Mouse (Mus musculus) spleen, adult 12 weeks (tissue): ENCODE measurements around the gene 0610030E20Rik.

Experiments used
- DNase-seq: peaks from one replicate; pipeline ENCODE4 v3.0.0; 2022; ENCODE audit warnings: low spot score

The 0610030E20Rik gene

DNA sequence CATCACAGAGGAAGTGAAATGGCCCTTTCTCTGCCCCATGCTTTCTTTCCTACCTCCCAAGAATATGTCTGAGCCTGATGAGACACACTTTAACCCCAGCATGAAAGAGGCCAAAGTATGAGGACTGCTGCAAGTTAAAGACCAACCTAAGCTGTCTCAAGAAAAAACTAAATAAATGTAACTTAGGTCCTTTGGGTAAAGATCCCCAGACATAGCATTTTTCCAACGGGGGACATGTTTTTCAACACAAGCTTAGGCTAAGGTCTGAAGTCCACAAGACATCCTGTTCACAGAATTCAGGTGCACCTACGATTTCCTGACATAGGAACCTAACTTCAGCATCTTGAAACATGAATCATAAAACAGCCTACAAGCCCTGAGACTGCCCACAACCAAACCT, 3.1 kb downstream of the 0610030E20Rik start:
- DNase-seq: no peak

DNA sequence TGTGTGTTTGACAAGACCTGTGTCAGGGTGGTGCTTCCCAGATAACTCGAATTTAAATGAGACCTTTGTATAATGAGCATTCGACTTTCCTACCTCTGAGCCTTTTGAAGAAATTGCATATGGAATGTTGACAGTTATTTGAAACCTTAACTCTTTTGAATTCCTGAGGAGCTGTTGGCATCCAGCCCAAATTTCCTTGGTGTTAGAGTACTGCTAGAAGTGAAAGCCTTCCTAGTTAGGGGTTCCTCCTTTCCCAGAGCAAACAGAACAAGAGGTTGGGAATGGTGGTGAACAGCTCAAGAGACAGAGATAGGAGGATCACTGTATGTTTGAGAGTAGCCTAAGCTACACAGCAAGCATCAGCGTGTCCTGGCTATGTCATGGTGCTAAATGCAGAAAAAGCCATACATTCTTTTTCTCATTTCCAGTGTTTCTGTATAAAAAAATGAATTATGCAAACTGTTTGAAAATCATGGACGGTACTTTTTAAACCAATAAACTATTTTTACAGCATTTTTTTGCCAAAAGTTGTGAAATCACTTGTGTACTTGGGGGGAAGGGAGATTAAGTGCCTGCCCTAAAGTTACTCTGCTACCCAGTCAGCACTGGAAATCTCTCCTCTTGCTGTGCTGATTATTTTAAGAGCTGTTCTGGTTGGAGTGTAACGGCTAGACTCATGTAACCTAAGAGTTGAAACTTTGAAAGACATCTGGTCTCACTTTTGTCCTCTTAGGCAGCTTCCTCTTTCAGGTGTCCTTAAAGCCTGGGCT, 5.7 kb downstream of the 0610030E20Rik start:
- DNase-seq: no peak

DNA sequence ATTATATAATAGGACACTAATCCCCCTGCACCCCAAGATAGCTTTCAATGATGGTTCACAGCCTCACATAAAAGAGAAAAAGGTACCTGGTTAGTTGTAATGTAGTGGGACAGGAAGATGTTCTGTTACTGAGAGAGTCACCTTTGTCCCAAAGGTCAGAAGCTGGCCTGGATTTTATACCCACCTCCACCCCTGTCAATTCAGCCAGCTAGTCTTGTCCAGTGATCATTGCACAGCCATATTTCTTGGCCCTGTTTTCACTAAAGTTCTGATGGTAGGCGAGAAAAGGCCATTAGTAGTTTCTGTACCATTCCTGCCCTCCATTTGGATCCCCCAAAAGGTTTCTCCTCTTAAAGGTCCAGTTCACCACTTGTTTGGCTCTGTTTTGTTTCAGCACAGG, 6.9 kb downstream of the 0610030E20Rik start:
- no peak for DNase-seq

DNA sequence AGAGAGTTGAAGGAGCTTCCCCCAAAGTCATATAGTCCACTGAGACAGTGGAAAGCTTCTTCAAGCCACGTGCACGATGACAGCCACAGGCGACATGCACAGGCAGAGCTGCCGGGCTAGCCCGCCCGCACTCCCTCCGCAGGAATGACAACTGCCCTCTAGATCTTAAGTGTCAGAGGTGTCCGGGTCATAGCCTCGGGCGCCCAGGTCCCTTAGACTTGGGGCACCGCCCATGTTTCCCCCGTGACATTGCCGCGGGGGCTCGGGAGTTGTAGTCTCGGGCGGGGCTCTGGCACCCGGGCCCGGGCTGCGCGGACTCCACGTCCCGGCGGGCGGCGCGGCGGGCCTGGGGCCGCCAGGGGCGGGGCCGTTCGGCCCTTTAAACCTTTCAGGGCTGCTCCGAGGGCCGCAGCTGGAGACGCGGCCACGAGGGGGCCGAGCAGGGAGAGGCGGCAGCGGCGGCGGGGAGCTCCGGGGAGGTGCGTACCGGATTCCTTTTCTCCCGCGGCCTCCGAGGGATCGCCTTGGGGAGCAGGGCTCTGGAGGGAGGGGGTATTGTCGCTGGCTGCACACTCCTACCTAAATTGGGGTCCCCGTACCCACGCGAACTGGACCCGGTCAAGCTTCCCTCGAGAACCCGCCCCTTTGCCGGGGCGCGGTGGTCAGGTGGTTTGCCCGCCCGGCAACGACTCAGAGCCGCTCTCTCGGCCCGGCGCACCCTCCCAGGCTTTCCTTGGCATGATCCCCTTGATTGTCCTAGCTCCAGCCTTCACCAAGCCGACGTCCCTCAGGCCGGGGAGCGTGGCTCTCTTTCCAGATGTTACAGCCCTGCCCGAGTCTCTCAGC, 8.2 kb downstream of the 0610030E20Rik start, which contains the start of gene Tmem150a:
TSS of gene Tmem150a (plus strand) at position 382 of the 846 bp plus-strand sequence.
- DNase-seq: peak; percentile 17

DNA sequence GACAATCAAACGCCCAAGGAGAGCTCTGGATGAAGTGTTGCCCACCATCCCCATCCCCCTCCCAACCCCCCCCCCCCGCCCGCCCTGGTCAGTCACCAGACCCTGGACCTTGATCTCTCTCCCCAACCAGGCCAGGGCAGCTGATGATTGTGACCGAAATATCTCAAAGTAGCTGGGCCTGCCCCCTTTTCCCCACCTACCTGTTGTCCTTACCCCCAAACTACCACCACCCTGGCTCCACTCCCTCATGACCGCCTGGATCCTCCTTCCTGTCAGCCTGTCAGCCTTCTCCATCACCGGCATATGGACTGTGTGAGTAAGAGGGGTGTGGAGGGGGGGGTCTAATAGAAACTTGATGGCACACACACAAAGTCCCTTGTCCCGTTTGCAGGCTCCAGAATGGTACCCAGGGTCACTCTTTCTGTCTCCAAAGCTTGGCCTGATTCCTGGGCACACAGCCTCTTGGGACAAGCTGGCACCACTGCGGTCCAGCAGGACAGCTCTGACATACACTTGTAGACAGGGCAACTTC, 8.9 kb downstream of the 0610030E20Rik start:
- no peak for DNase-seq

DNA sequence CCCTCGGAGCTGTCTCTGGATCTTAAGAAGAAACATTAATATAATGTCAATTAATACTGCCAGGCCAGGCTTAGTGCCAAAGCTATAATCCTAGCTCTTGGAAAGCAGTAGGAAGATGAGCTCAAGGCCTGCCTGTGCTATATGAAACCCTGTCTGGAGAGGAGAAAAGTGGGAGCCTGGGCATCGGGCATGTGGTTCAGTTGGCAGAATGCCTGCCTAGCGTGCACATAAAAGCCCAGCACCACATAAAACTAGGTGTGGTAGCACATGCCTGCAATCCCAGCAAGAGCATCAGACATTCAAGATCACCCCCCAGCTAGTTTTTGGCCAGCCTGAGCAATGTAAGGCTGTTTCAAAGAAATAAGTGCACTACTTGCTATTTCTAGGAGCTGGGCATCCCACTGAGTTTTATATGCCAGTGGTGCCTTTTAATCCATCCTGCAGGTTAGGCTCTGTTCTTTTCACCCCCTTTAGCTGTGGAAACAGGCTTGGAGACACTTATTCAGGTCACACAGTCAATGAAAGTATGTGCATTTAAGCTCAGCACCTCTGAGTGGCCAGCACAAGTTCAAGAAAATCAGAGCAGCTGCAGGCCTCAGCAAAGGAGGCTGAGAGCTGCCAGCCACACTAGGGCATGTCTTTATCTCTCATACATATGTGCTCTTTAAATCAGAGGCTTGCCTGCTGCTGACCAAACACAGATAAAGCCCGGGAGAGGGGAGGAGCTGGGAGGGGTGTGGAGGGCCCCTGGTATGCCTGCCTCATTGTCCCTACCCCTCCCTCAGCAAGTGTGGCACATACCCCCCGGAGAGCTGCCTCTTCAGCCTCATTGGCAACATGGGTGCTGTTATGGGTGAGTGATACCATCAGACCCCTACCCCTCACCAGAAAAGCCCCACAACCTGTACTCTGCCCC, 10.3 kb downstream of the 0610030E20Rik start:
- no peak for DNase-seq

DNA sequence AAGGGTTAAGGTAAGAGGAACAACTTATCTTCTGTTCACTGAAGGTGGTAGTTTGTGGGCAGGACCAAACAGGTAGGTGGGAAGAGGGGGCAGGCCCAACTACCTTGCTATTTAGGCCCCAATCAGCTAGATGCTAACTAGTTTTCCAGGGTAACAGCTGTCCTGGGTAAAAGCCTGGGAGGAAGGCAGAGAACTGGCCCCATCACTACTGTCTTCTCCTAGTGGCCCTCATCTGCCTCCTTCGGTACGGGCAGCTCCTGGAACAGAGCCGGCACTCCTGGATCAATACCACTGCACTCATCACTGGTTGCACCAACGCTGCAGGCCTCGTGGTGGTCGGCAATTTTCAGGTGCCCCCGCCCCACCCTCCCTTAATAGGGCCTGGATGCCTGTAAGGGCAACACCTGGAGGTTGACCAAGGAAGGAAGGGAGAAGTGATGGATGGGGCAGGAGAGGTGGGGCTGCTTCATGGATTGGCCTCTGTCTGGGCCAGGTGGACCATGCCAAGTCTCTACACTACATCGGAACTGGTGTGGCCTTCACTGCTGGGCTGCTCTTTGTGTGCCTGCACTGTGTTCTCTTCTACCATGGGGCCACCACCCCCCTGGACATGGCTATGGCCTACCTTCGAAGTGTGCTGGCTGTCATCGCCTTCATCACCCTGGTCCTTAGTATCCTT, 11.1 kb downstream of the 0610030E20Rik start:
- DNase-seq: no peak

DNA sequence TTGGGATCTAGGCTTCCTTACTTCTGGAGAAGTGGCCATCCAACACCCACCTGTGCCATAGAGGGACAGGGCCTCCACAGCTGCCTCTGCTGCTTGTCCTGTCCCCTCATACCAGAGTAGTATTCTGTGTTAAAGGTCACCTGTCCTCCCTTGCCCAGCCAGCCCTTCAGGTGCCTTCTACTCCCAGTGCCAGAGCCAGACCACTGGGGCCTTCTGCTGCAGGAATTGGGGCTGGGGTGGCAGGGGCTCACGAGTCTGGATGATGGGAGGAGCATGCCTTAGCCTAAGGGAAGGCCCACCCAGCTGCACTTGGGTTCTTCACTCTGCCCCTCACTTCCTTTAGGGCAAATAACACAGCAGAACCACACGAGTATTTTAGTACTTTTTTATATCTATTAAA, 12.2 kb downstream of the 0610030E20Rik start:
- DNase-seq: no peak

DNA sequence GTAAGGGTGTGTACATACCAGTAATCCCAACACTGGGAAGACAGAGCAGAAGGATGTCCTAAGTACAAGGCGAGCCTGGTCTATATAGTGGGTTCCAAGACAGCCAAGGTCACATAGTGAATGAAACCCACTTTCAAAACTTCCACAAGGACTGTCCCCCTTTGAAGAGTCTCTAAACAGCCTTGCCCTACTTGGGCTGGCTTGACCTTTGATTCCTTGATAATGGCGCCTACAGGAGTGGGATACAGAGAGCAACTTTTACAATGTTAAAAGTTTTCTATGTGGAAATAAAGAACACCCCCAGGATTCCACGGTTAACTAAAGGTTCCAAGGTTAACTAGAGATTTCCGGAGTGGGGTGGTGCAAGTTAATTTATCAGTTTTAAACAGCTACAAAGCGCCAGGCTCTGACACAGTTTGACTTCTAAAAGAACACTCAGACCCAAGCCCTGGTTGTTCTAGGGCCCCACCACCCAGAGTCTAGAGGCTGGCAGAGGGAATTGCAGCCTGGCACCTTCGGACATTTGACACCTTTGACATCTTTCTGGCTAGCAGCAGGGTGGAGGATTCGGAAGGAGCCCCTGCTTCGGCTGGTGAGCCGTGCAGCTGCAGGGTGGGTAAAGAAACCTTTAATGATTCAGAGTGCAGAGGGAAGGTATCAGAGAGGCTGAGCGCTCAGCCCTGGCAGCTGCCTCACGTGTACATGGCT, 12.9 kb downstream of the 0610030E20Rik start:
- DNase-seq: no peak

DNA sequence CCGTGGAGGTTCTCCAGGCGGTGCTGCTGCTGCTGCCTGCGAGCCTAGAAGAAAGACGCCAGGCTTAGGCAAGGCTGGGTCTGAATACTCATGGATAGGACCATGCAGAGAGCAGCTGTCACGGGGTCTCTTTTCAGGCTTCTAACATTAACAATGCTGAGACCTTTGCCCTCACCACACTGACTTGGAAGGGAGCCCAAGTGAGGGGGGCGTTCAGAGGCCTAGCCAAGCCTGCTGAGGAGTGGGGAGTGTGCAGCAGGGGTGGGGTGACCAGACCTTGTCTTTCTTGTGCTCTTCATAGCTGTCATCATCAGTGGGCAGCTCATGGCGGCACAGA, 13.4 kb downstream of the 0610030E20Rik start:
- DNase-seq: no peak

DNA sequence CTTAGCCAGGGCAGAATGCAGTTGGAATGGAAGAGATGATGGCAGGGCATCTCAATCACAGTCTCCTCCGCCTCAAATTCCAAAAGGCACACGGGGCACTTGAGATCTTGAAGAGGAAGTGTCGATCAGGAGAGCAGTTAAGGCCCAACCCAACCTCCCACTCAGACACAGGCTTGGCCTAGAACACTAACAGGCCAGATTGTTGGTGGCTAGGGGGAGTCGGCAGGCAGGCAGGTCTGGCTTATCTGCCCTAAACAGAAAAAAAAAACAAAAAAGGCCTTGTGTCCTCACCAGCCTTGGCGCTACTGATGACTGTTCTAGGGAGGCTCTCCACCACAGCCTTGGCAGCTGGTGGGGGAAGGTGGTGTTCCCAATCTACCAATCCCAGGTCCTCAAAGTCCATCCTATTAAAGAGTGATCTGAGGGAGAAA, 14.0 kb downstream of the 0610030E20Rik start:
- DNase-seq: no peak

DNA sequence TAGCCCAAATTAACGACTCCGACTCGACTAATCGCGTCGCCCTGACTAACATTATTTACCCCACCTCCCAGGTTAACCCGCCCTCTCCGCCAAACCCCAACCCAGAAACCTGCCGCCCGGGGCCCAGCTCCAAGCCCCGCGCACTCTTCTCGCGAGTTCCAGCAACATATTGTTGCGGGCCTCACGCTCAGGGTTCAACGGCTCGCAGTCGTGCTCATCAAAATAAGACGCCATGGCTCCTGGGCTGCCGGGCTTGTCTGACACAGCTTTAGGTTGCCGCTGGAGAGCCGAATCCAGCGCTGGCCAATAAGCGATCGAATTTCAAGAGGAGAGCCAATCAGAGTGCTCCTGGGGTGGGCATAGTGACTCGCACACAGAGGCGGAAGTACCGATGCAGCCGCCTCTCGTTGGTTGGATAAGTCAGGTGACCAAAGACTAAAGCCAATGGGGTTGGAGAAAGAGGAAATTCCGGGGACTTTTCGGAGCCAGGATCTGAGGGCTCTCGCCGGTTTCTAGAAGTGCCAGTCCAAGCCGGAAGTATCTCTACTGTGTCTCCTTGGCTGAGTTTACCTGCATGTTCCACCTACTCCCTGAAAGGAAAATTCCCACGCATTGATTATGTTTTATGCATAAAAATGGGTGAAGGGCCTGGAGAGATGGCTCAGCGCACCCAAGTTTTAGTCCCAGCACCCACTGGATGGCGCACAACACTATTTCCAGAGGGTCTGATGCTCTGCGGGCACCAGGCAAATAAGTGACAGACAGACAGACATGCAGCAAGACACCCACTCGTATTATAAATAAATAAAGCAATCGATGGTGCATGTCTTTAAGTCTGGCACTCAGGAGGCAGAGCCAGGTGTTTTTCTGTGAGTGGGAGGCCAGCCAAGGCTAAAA, 15.3 kb downstream of the 0610030E20Rik start:
- peak; percentile 92 for DNase-seq

DNA sequence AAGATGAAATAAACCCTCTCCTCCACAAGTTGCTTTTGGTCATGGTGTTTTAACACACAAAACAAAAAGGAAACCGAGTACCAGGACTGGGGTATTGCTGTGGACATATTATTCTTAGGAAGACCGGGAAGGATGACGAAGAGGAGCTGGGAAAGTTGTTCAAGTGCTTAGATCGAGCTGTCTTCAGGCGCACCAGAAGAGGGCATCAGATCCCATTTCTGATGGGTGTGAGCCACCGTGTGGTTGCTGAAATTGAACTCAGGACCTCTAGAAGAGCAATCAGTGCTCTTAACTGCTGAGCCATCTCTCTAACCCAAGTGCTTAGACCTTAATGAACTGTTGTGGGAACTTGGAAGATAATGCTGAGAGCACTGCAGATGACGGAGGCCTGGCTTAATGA, 16.9 kb downstream of the 0610030E20Rik start:
- no peak for DNase-seq

DNA sequence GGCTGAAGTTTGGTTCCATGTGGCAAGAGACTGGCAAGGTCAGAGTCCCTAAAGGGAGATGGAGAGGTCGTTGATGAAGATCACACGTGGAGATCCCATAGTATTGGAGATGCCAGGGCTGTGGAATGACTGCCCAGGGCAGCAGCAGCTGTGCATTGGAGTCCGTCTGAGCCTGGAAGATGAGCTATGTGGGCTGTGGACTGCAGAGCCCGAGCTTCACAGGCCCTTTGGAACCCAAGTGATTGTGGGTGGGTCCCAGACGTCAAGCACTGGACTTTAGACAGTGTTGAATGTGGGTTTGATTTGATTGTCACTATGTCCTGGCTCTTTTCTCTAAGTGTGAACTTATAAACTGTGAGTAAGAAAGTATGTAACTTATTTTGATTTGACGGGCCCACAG, 17.9 kb downstream of the 0610030E20Rik start:
- DNase-seq: no peak

DNA sequence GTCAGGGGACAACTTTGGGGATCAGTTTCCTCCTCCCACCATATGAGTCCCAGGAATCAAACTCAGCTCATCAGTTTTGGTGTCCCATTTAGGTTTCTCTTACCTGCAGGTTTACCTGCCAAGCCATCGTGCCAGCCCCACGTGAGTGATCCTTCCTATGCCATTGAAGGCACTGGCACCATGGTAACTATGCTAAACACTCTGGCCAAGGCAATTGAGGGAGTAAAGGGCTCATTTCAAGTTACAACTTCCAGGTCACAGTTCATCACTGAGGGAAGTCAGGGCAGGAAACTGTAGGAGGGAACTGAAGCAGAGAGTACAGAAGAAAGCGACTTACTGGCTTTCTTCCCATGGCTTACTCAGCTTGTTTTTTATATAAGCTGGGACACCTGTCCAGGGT, 19.2 kb downstream of the 0610030E20Rik start:
- no peak for DNase-seq

DNA sequence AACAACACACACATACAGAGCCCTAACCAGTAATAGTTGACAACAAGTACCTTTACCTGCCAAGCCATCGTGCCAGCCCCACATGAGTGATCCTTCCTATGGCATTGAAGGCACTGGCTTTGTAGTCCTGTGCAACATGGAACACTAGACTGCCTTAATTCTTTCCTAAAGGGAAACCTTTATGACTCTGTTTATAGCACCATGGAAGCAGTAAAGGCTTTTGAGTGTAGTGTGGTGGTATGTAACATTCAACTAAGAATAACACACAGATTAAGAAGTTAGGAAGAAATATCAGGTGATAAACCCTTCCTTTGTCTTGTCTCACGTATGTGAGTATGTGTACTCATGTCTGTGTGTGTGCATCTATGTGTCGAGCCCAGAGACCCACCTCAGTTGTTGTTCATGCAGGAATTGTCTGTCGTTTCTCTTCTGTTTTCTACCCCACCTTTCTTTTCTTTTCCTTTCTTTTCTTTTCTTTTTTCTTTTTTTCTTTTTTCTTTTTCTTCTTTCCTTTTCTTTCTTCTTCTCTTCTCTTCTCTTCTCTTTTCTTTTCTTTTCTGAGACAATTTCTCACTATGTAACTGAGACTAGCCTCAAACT, 19.8 kb downstream of the 0610030E20Rik start, which contains the start of gene Rnf181:
TSS of gene Rnf181 (minus strand) at position 113 of the 600 bp plus-strand sequence.
- DNase-seq: no peak

DNA sequence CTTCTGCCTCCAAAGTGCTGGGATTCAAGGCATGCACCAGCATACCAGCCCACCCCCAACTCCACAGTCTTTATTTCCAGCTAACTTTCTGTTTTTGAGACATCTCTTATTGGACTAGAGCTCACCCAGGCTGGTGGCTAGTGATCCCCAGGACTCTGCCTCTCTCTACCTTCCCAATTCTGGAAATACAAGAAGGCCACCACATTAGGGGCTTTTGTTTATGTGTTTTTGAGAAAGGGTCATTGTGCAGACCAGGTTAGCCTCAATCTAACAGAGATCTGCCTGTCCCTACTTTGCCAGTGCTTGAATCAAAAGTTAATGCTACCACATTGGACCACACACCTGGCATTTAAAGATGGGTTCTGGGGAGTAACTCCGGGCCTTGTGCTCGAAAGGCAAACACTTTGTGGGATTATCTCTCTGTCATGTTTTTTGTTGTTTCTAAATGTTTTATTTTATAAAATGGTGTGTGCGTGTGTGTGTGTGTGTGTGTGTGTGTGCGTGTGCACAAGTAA, 20.4 kb downstream of the 0610030E20Rik start:
- DNase-seq: no peak

DNA sequence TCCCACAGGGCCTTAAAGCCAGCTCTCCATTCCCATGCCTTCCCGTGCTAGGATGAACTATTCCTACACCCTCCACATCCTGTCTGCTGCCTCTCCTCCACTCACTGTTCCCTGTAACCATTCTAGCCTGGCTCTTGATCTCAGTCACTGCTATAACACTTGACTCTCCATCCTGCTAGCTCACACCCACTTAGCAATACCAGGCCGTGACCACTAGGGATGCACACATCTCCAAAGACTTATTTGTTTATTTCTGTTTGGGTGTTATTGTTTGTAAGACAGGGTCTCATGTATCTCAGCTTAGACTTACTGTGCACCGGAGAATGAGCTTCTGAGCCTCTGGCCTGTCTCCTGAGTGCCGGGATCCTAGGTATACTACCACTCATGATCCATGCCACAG, 22.4 kb downstream of the 0610030E20Rik start:
- no peak for DNase-seq

DNA sequence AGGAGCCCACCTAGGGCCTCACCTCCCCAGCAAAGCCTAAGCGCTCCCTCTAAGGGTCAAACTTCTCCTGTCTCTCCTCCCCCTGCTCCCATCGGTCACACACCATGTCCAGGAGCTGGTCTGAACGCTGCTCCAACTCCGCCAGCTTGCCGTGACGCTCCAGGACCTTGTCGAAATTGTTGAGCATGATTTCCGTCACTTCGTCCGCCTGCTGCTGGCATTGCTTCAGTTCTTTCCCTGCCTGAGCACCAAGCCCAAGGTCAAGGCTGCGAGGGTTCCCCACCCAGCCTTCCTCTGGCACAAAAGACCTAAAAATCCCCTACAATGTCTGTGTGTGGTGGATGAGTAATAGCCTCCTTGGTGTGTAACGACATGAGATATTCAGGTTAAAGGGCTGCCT, 23.0 kb downstream of the 0610030E20Rik start:
- DNase-seq: no peak
